Mouse (Mus musculus): ENCODE measurements around the gene Ano1. TPM values are rescaled to one million over a fixed set of nuclear protein-coding genes. Genes with fewer than 3 reads are reported as not detected.

Gene Ano1
- total RNA-seq, 2 experiments from 2014 or later, result 2.5 to 2.6 TPM

Other genes starting within 250 kb of the Ano1 start
- gene Ppfia1, start 198.2 kb downstream of the Ano1 start, total RNA-seq (2021), result 10 to 100 TPM; 37.3 to 37.9 TPM
- 1 to 10 TPM; 1.8 to 2.1 TPM for gene Fadd, start 169.5 kb downstream of the Ano1 start, total RNA-seq (2021)
- not detected for gene Fgf3, start 86.1 kb upstream of the Ano1 start, total RNA-seq (2021)
- not detected for gene Fgf4, start 95.4 kb upstream of the Ano1 start, total RNA-seq (2021)
- gene Fgf15, start 144.6 kb upstream of the Ano1 start, total RNA-seq (2021), result not detected
- gene LTO1, start 163.1 kb upstream of the Ano1 start, total RNA-seq (2021), result 10 to 100 TPM; 26.2 TPM
- 10 to 100 TPM; 50.8 to 53.9 TPM for gene Ccnd1, start 188.0 kb upstream of the Ano1 start, total RNA-seq (2021)

Data from layer of hippocampus, postnatal 36 days (tissue).